Mouse (Mus musculus) hindbrain, embryonic 12.5 days (tissue): ENCODE results near the gene Iqcj. TPM values are rescaled to one million over a fixed set of nuclear protein-coding genes. Genes with fewer than 3 reads are reported as not detected.
"Not testable (repeated sequence)": the region's sequence is repeated elsewhere in the genome, so short reads cannot be mapped to it uniquely, and the experiment has no call there.

ENCODE experiments used
- ATAC-seq: fragments of 200-750 bp; cut with Nextera tagmentation; 2 replicates; pipeline ENCODE4 v1.8.0; 2017; ENCODE audit warnings: moderate TSS enrichment; ENCODE audit not compliant: low FRiP score
- H3K27ac ChIP-seq: fragments of 300-500 bp; sonication (generic); 2 replicates; pipeline ENCODE4 v1.5.1; 2016; ENCODE audit warnings: mild to moderate bottlenecking
- H3K27me3 ChIP-seq: fragments of 300-500 bp; sonication (generic); 2 replicates; pipeline ENCODE4 v1.6.1; 2016; ENCODE audit warnings: mild to moderate bottlenecking
- H3K36me3 ChIP-seq: fragments of 300-500 bp; sonication (generic); 2 replicates; pipeline ENCODE4 v1.6.1; 2016; ENCODE audit warnings: mild to moderate bottlenecking
- H3K4me1 ChIP-seq: fragments of 300-500 bp; sonication (generic); 2 replicates; pipeline ENCODE4 v1.6.1; 2016
- H3K4me2 ChIP-seq: fragments of 300-500 bp; sonication (generic); replicated peaks from 2 replicates; pipeline ENCODE4 v1.6.1; 2016; ENCODE audit warnings: mild to moderate bottlenecking
- H3K4me3 ChIP-seq: fragments of 300-500 bp; sonication (generic); 2 replicates; pipeline ENCODE4 v1.5.1; 2016; ENCODE audit warnings: mild to moderate bottlenecking
- H3K9ac ChIP-seq: fragments of 300-500 bp; sonication (generic); 2 replicates; pipeline ENCODE4 v1.6.1; 2016; ENCODE audit warnings: mild to moderate bottlenecking, moderate library complexity
- H3K9me3 ChIP-seq: fragments of 300-500 bp; sonication (generic); replicated peaks from 2 replicates; pipeline ENCODE4 v1.6.1; 2016; ENCODE audit warnings: mild to moderate bottlenecking
- WGBS: fragments of 180-500 bp; shearing (Covaris S2); methylation state at CpG from one replicate; pipeline ENCODE4 v1.1.7; 2016; 5-methylcytosine and 5-hydroxymethylcytosine counted together
- polyA plus RNA-seq: library from polyadenylated mRNA; unstranded; fragments of >200 nt; fragmentation: Nextera tagmentation; extraction: Ambion mirVana; gene quantifications from 2 replicates; pipeline ENCODE4 v1.2.1, GENCODE M21; 2016

Gene Iqcj
- polyA plus RNA-seq, 1 experiment from 2014 or later: 0.63 TPM

- H3K36me3 ChIP-seq, H3K4me2 ChIP-seq, H3K27me3 ChIP-seq, H3K27ac ChIP-seq, H3K9ac ChIP-seq, H3K9me3 ChIP-seq, H3K4me3 ChIP-seq, H3K4me1 ChIP-seq, ATAC-seq: not testable (repeated sequence)
- WGBS: 86% methylated on average over 6 of the region's 6 CpGs
Measured at GRCm38 (mm10) chr3:68099561-68099960, 207.5 kb downstream of the Iqcj start.

- Histone ChIP-seq H3K27ac (no peak overlapping the region), H3K36me3 (no peaks in the 10 kb centered on the region), H3K4me3 (no peak overlapping the region), H3K4me1 (0 out of 2 replicates have a peak, but pooled peaks cover 3% of the 10 kb centered on the region), H3K27me3 (no peaks in the 10 kb centered on the region), H3K9ac (no peak overlapping the region), H3K4me2 (no peak overlapping the region), H3K9me3 (no peaks in the 10 kb centered on the region)
- WGBS: 81% methylated on average over 4 of the region's 4 CpGs
- no peak for ATAC-seq
Measured at GRCm38 (mm10) chr3:68101343-68101742, 209.3 kb downstream of the Iqcj start.

DNA sequence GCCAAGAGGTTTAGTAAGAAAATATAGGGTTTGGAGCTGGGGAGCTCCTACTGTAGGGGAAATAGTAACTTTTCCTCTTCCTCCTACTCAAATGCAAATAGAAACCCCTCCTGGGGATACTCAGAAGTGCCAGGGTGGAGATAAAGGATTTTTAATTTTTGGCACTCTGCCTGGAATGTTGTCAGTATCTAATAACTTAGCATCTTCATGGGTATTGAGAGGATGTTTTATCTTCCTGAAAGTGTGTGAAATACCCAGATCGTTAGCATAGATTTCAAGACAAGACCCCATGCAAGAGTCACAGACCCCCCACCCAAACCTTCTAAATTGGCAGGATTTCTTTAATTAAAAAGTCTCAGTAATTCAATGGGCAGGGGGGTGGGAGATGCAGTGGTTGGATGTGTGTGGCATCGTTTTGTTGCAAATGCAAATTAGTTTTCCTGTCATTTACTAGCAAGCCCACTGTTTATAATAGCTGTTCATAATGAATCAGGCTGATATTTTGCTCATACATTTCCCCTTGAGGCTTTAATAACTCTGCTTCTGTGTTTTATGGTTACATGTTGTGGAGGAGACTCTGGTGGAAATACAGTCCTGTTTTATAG is 213.2 kb downstream of the Iqcj start:
- ATAC-seq: no peak
- WGBS: 52% methylated on average over 2 of the region's 2 CpGs
- no peak overlapping the region for H3K4me2 ChIP-seq
- H3K27ac ChIP-seq: no peak overlapping the region
- H3K9me3 ChIP-seq: no peaks in the 10 kb centered on the region
- 0 out of 2 replicates have a peak, but pooled peaks cover 3% of the 10 kb centered on the region for H3K4me1 ChIP-seq
- H3K4me3 ChIP-seq: no peak overlapping the region
- no peaks in the 10 kb centered on the region for H3K27me3 ChIP-seq
- H3K9ac ChIP-seq: no peak overlapping the region
- no peaks in the 10 kb centered on the region for H3K36me3 ChIP-seq

Other genes with a start within 250 kb of the Iqcj start
- 0.45 and 1.2 TPM in 2 replicates for gene Iqschfp, start within 50 bp of the Iqcj start, polyA plus RNA-seq
- gene Schip1, start 172.6 kb downstream of the Iqcj start, polyA plus RNA-seq: 114 and 127 TPM in 2 replicates